Mouse (Mus musculus) liver, embryonic 14.5 days (tissue): ENCODE measurements around the gene Tmem38b.

Experiments used
- CTCF ChIP-seq: IDR thresholded peaks from 2 replicates; pipeline ENCODE4 v1.5.1; 2016; ENCODE audit warnings: antibody characterized with exemption, low read depth, control low read depth
- EP300 ChIP-seq: IDR thresholded peaks from 2 replicates; pipeline ENCODE4 v1.6.1; 2016; ENCODE audit warnings: antibody characterized with exemption, low read depth

DNA sequence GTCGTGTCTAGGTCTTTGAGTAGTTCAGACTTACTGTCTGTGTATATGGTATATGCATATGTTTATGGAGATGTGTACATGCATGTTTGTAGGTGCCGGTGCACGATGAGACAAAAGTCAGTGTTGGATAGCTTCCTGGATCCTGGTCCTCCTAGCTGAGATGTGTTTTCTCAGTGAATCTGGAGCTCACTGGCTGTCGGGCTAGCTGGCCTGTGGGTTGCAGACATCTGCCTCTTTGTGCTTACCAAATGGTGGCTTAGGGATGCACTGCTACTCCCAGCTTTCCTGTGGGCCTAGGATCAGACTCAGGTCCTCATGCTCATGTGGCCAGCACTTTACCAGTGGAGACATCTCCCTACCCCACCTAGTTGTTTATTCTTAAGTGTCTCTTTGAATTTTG, 4.2 kb downstream of the Tmem38b start:
- TF ChIP-seq CTCF (no peak), EP300 (no peak)
